Mouse (Mus musculus): ENCODE measurements around the gene Galnt2. TPM values are rescaled to one million over a fixed set of nuclear protein-coding genes. Genes with fewer than 3 reads are reported as not detected.

The Galnt2 gene
- total and polyA plus RNA-seq, 3 experiments, result 18.6 to 27.3 (median 23.6) TPM

DNA sequence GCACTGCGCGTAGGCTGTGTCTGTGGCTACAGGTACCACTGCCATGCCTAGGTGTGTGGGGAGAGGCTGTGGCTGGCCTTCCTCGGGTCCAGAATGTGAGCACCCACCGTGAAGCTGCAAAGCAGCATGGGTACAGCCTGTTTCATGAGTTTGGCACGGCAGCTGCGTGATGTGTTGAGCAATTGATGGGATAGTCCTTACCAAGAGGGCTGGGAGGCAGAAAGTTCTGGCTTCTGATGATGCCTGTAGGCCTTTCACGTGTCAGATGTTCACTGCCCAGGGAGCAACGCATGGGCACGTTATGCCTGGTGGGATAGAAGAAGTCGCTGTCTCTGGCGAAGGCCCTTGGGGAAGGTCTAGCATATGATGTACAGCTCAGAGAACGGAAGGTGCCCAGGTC is 33.5 kb downstream of the Galnt2 start:
- DNase-seq (ENCODE audit: extremely low read depth), result no peak
- Histone ChIP-seq H3K9ac (ENCODE audit: insufficient read depth, low read depth) (no peak overlapping the region), H3K4me1 (ENCODE audit: control insufficient read depth in 1 of 2, insufficient read depth in 2 of 2) (peaks cover 58 to 96% of the 10 kb centered on the region in 2 experiments), H3K27ac (ENCODE audit: insufficient read depth, low read depth) (no peak overlapping the region), H3K4me3 (replicated peaks in 1 of 3; ENCODE audit: low read depth in 2 of 3, low read length in 2 of 3, poor library complexity in 1 of 3) (no peak overlapping the region), H3K27me3 (replicated peaks) (no peaks in the 10 kb centered on the region), H3K9me3 (replicated peaks; ENCODE audit: low read length) (peaks cover 2% of the 10 kb centered on the region), H3K36me3 (replicated peaks in 1 of 2; ENCODE audit: control insufficient read depth in 1 of 2, insufficient read depth in 1 of 2, low read length in 1 of 2) (peaks cover 4 to 30% of the 10 kb centered on the region in 2 experiments), H3K79me2 (replicated peaks; ENCODE audit: control insufficient read depth, extremely low read depth, insufficient read depth, poor library complexity, severe bottlenecking) (peaks cover 2% of the 10 kb centered on the region; the same call in 1 of the 2 replicates), H3K4me2 (ENCODE audit: insufficient read depth, low read depth, poor library complexity, severe bottlenecking) (no peak overlapping the region)
- dilution Hi-C loops (cut with MboI; ENCODE audit: extremely low pct_ligation_motif_present, extremely low pct_unique_long_range_greater_than_20kb, low sequenced_read_pairs) (no loop called here), in situ Hi-C loops (cut with MboI; ENCODE audit: low pct_ligation_motif_present, low pct_unique_long_range_greater_than_20kb, low sequenced_read_pairs) (no loop called here)
- no peak for TF ChIP-seq CTCF (conservative IDR thresholded peaks at IDR 0.05 in 1 of 2, IDR thresholded peaks at IDR 0.05 in 1 of 2; ENCODE audit: low read depth in 2 of 2, low read length in 2 of 2)
- TF ChIP-seq IRF4 (IDR thresholded peaks at IDR 0.05; ENCODE audit: low read depth, low read length), result no peak
- TF ChIP-seq TBP (conservative IDR thresholded peaks at IDR 0.05; ENCODE audit: low read depth, low read length), result no peak
- TF ChIP-seq BHLHE40 (IDR thresholded peaks at IDR 0.05; ENCODE audit: low read depth, low read length), result 0 out of 2 replicates have a peak, but pooled peaks have one; percentile 7

DNA sequence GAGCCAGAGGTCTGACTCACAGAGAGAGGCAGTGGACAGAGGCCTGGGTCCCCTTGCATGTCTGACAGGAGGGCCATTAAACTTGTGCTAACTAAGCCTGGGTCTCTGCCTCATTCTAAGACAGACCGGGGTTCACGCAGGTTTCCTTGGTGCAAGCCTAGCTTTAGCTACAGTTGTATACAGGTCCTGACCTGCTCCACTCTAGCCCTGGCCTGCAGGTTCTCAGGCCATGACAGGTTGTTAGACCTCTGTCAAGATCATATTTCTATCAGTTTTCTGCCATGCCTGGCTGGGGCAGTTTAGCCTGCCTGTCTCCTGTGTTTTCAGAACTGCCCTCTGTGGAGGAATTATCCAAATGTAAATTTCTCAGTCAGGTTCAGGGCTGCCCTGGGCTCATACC is 33.9 kb downstream of the Galnt2 start:
- no peaks in the 10 kb centered on the region for H3K27me3 ChIP-seq (replicated peaks)
- DNase-seq (ENCODE audit: extremely low read depth), result no peak
- no peak overlapping the region for H3K4me3 ChIP-seq (replicated peaks in 1 of 3; ENCODE audit: low read depth in 2 of 3, low read length in 2 of 3, poor library complexity in 1 of 3)
- H3K9ac ChIP-seq (ENCODE audit: insufficient read depth, low read depth), result no peak overlapping the region
- no peak overlapping the region for H3K4me2 ChIP-seq (ENCODE audit: insufficient read depth, low read depth, poor library complexity, severe bottlenecking)
- H3K36me3 ChIP-seq (replicated peaks in 1 of 2; ENCODE audit: control insufficient read depth in 1 of 2, insufficient read depth in 1 of 2, low read length in 1 of 2), result peaks cover 4 to 30% of the 10 kb centered on the region in 2 experiments
- no peak for TF ChIP-seq BHLHE40 (IDR thresholded peaks at IDR 0.05; ENCODE audit: low read depth, low read length)
- H3K79me2 ChIP-seq (replicated peaks; ENCODE audit: control insufficient read depth, extremely low read depth, insufficient read depth, poor library complexity, severe bottlenecking), result peaks cover 3% of the 10 kb centered on the region; the same call in 1 of the 2 replicates
- in situ Hi-C loops (cut with MboI; ENCODE audit: low pct_ligation_motif_present, low pct_unique_long_range_greater_than_20kb, low sequenced_read_pairs) (no loop called here), dilution Hi-C loops (cut with MboI; ENCODE audit: extremely low pct_ligation_motif_present, extremely low pct_unique_long_range_greater_than_20kb, low sequenced_read_pairs) (no loop called here)
- H3K9me3 ChIP-seq (replicated peaks; ENCODE audit: low read length), result peaks cover 2% of the 10 kb centered on the region
- H3K4me1 ChIP-seq (ENCODE audit: control insufficient read depth in 1 of 2, insufficient read depth in 2 of 2), result peaks cover 56 to 95% of the 10 kb centered on the region in 2 experiments
- no peak overlapping the region for H3K27ac ChIP-seq (ENCODE audit: insufficient read depth, low read depth)

DNA sequence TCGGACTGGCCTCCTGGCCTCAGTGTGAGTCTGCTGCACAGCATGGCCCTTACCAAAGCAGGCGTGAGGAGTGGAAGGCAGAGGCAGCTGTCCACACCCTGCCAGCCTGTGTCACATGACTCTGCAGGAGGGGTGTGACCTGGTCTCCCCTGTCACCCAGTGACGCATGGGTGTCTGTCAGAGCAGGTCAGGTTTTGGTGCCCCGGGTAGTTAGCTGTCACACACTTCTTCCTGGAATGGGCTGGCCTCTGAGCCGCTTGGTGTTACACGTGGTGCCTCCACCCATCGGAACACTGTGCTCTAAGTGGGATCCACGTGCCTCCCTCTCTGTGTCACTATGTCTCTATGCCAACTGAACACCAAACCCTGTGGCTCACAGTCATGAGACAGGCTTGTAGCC is 34.6 kb downstream of the Galnt2 start:
- no peaks in the 10 kb centered on the region for H3K27me3 ChIP-seq (replicated peaks)
- no peak overlapping the region for H3K27ac ChIP-seq (ENCODE audit: insufficient read depth, low read depth)
- TF ChIP-seq TBP (conservative IDR thresholded peaks at IDR 0.05; ENCODE audit: low read depth, low read length) (no peak), USF1 (IDR thresholded peaks at IDR 0.05; ENCODE audit: low read depth, low read length) (peak; percentile 44)
- no peak for DNase-seq (ENCODE audit: extremely low read depth)
- H3K9me3 ChIP-seq (replicated peaks; ENCODE audit: low read length), result peaks cover 2% of the 10 kb centered on the region
- peaks cover 3% of the 10 kb centered on the region; the same call in 1 of the 2 replicates for H3K79me2 ChIP-seq (replicated peaks; ENCODE audit: control insufficient read depth, extremely low read depth, insufficient read depth, poor library complexity, severe bottlenecking)
- H3K4me2 ChIP-seq (ENCODE audit: insufficient read depth, low read depth, poor library complexity, severe bottlenecking), result no peak overlapping the region
- dilution Hi-C loops (cut with MboI; ENCODE audit: extremely low pct_ligation_motif_present, extremely low pct_unique_long_range_greater_than_20kb, low sequenced_read_pairs) (no loop called here), in situ Hi-C loops (cut with MboI; ENCODE audit: low pct_ligation_motif_present, low pct_unique_long_range_greater_than_20kb, low sequenced_read_pairs) (no loop called here)
- peak overlapping the region in 1 of 3 experiments; percentile 23 for H3K4me3 ChIP-seq (replicated peaks in 1 of 3; ENCODE audit: low read depth in 2 of 3, low read length in 2 of 3, poor library complexity in 1 of 3)
- H3K36me3 ChIP-seq (replicated peaks in 1 of 2; ENCODE audit: control insufficient read depth in 1 of 2, insufficient read depth in 1 of 2, low read length in 1 of 2), result peaks cover 4 to 30% of the 10 kb centered on the region in 2 experiments
- H3K9ac ChIP-seq (ENCODE audit: insufficient read depth, low read depth), result no peak overlapping the region
- H3K4me1 ChIP-seq (ENCODE audit: control insufficient read depth in 1 of 2, insufficient read depth in 2 of 2), result peaks cover 55 to 95% of the 10 kb centered on the region in 2 experiments

GRCm38 (mm10) chr8:124267206-124267605 is 36.0 kb downstream of the Galnt2 start:
- in situ Hi-C loops (cut with MboI; ENCODE audit: low pct_ligation_motif_present, low pct_unique_long_range_greater_than_20kb, low sequenced_read_pairs) (no loop called here), dilution Hi-C loops (cut with MboI; ENCODE audit: extremely low pct_ligation_motif_present, extremely low pct_unique_long_range_greater_than_20kb, low sequenced_read_pairs) (no loop called here)
- Histone ChIP-seq H3K27me3 (replicated peaks) (no peaks in the 10 kb centered on the region), H3K36me3 (replicated peaks in 1 of 2; ENCODE audit: control insufficient read depth in 1 of 2, insufficient read depth in 1 of 2, low read length in 1 of 2) (peaks cover 4 to 29% of the 10 kb centered on the region in 2 experiments), H3K4me3 (replicated peaks in 1 of 3; ENCODE audit: low read depth in 2 of 3, low read length in 2 of 3, poor library complexity in 1 of 3) (no peak overlapping the region), H3K27ac (ENCODE audit: insufficient read depth, low read depth) (peak overlapping the region; percentile 38; the same call in 1 of the 2 replicates), H3K9ac (ENCODE audit: insufficient read depth, low read depth) (no peak overlapping the region), H3K4me1 (ENCODE audit: control insufficient read depth in 1 of 2, insufficient read depth in 2 of 2) (peaks cover 60 to 95% of the 10 kb centered on the region in 2 experiments), H3K79me2 (replicated peaks; ENCODE audit: control insufficient read depth, extremely low read depth, insufficient read depth, poor library complexity, severe bottlenecking) (peaks cover 3% of the 10 kb centered on the region; the same call in 1 of the 2 replicates), H3K4me2 (ENCODE audit: insufficient read depth, low read depth, poor library complexity, severe bottlenecking) (no peak overlapping the region), H3K9me3 (replicated peaks; ENCODE audit: low read length) (peaks cover 2% of the 10 kb centered on the region)
- no peak for DNase-seq (ENCODE audit: extremely low read depth)
- no peak for TF ChIP-seq ZNF384 (IDR thresholded peaks at IDR 0.05; ENCODE audit: low read depth, low read length)
- TF ChIP-seq ZC3H11A (IDR thresholded peaks at IDR 0.05; ENCODE audit: low read depth, low read length), result no peak
- no peak for TF ChIP-seq JUND (conservative IDR thresholded peaks at IDR 0.05; ENCODE audit: low read depth, low read length)
- no peak for TF ChIP-seq NELFE (IDR thresholded peaks at IDR 0.05; ENCODE audit: low read depth, low read length)
- TF ChIP-seq USF2 (conservative IDR thresholded peaks at IDR 0.05; ENCODE audit: low read depth, low read length), result no peak
- no peak for TF ChIP-seq MAFK (IDR thresholded peaks at IDR 0.05; ENCODE audit: insufficient replicate concordance, low read length)
- no peak for TF ChIP-seq MXI1 (IDR thresholded peaks at IDR 0.05; ENCODE audit: low read depth, low read length)
- no peak for TF ChIP-seq MAZ (IDR thresholded peaks at IDR 0.05; ENCODE audit: low read depth, low read length)
- TF ChIP-seq KAT2A (IDR thresholded peaks at IDR 0.05; ENCODE audit: insufficient replicate concordance, low read length), result no peak
- TF ChIP-seq MEF2A (IDR thresholded peaks at IDR 0.05; ENCODE audit: borderline replicate concordance, low read depth, low read length), result no peak
- TF ChIP-seq USF1 (IDR thresholded peaks at IDR 0.05; ENCODE audit: low read depth, low read length), result no peak
- TF ChIP-seq SIN3A (IDR thresholded peaks at IDR 0.05; ENCODE audit: low read length), result no peak

All from CH12.LX (cell line).